Mouse (Mus musculus) myocyte (in vitro differentiated cells): ENCODE measurements around the gene Heg1. TPM values are rescaled to one million over a fixed set of nuclear protein-coding genes. Genes with fewer than 3 reads are reported as not detected.
A peak's percentile ranks its signal among the peaks of the same experiment; 100 is the strongest.

ENCODE experiments used
- H3K27me3 ChIP-seq: one replicate; pipeline ENCODE4 v1.6.1; 2011; ENCODE audit not compliant: control insufficient read depth, insufficient read depth, insufficient read length
- H3K36me3 ChIP-seq: one replicate; pipeline ENCODE4 v1.6.1; 2011; ENCODE audit not compliant: control insufficient read depth, insufficient read depth
- H3K4me2 ChIP-seq: one replicate; pipeline ENCODE4 v1.6.1; 2011; ENCODE audit warnings: low read depth, control low read depth
- H3K4me3 ChIP-seq: one replicate; pipeline ENCODE4 v1.5.1; 2011; ENCODE audit warnings: mild to moderate bottlenecking, control low read depth, moderate library complexity
- H3K79me2 ChIP-seq: one replicate; pipeline ENCODE4 v1.6.1; 2011; ENCODE audit not compliant: control insufficient read depth, insufficient read depth
- H3ac ChIP-seq: one replicate; pipeline ENCODE4 v1.6.1; 2011; ENCODE audit not compliant: control insufficient read depth, insufficient read length
- CEBPB ChIP-seq: IDR thresholded peaks from 2 replicates; pipeline ENCODE4 v1.6.1; 2011; ENCODE audit warnings: mild to moderate bottlenecking, moderate library complexity; ENCODE audit not compliant: poor library complexity, insufficient read depth, severe bottlenecking
- E2F4 ChIP-seq: IDR thresholded peaks from one replicate; pipeline ENCODE4 v1.6.1; 2011; ENCODE audit warnings: mild to moderate bottlenecking, control low read depth, moderate library complexity; ENCODE audit not compliant: insufficient read depth
- MAX ChIP-seq: IDR thresholded peaks from one replicate; pipeline ENCODE4 v1.6.1; 2011; ENCODE audit warnings: low read depth, mild to moderate bottlenecking, control low read depth
- MYOD1 ChIP-seq, 3 experiments: IDR thresholded peaks; one replicate each; pipeline ENCODE4 v1.6.1; 2011; ENCODE audit warnings: control low read depth in 2 of 3, low read depth in 2 of 3, mild to moderate bottlenecking in 2 of 3, moderate library complexity in 1 of 3; ENCODE audit not compliant: insufficient read length in 2 of 3, control insufficient read depth in 1 of 3
- MYOG ChIP-seq, 3 experiments: IDR thresholded peaks; one replicate each; pipeline ENCODE4 v1.6.1; 2011; ENCODE audit warnings: control low read depth in 2 of 3, low read depth in 2 of 3, mild to moderate bottlenecking in 2 of 3; ENCODE audit not compliant: insufficient read length in 2 of 3, control insufficient read depth in 1 of 3, insufficient read depth in 1 of 3
- POLR2A ChIP-seq: IDR thresholded peaks from one replicate; pipeline ENCODE4 v1.6.1; 2011; ENCODE audit warnings: low read depth, mild to moderate bottlenecking, control low read depth, moderate library complexity; ENCODE audit not compliant: insufficient read length
- POLR2AphosphoS2 ChIP-seq: IDR thresholded peaks from one replicate; pipeline ENCODE4 v1.6.1; 2011; ENCODE audit warnings: low read depth, control low read depth; ENCODE audit not compliant: insufficient read length
- REST ChIP-seq: IDR thresholded peaks from one replicate; pipeline ENCODE4 v1.6.1; 2011; ENCODE audit warnings: mild to moderate bottlenecking, control low read depth, moderate library complexity; ENCODE audit not compliant: insufficient read depth, insufficient read length
- SRF ChIP-seq: IDR thresholded peaks from one replicate; pipeline ENCODE4 v1.6.1; 2011; ENCODE audit warnings: low read depth; ENCODE audit not compliant: control insufficient read depth, insufficient read length
- TCF12 ChIP-seq: IDR thresholded peaks from one replicate; pipeline ENCODE4 v1.6.1; 2011; ENCODE audit warnings: mild to moderate bottlenecking, control low read depth; ENCODE audit not compliant: poor library complexity, insufficient read depth, severe bottlenecking
- TCF3 ChIP-seq: IDR thresholded peaks from one replicate; pipeline ENCODE4 v1.6.1; 2011; ENCODE audit warnings: low read depth, control low read depth; ENCODE audit not compliant: insufficient read length
- USF1 ChIP-seq: IDR thresholded peaks from one replicate; pipeline ENCODE4 v1.6.1; 2011; ENCODE audit warnings: low read depth, mild to moderate bottlenecking, control low read depth, moderate library complexity
- polyA plus RNA-seq: library from polyadenylated mRNA; unstranded; fragments of >200 nt; fragmentation: generic; extraction: Trizol; gene quantifications from one replicate; pipeline ENCODE4 v1.2.1, GENCODE M21; 2012; ENCODE audit warnings: missing spikeins

Gene Heg1
- polyA plus RNA-seq, 1 experiment = 28.3 TPM

DNA sequence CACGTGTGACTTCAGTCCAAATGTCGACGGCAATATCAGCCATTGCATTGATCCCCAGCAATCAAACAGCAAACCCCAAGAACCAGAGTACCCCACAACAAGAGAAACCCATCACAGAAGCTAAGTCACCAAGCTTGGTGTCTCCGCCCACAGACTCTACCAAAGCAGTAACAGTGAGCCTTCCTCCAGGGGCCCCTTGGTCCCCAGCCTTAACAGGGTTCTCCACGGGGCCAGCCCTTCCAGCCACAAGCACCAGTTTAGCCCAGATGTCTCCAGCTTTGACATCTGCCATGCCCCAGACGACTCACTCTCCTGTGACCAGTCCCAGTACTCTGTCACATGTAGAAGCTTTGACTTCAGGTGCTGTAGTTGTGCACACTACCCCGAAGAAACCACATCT, 42.7 kb downstream of the Heg1 start:
- H3K27me3 ChIP-seq = no peaks in the 10 kb centered on the region
- H3K4me2 ChIP-seq = no peak overlapping the region
- no peak overlapping the region for H3ac ChIP-seq
- no peaks in the 10 kb centered on the region for H3K79me2 ChIP-seq
- no peak overlapping the region for H3K4me3 ChIP-seq
- TF ChIP-seq POLR2A (no peak), SRF (no peak), MAX (no peak), MYOG (IDR thresholded peaks at IDR 0.05; ENCODE audit: control insufficient read depth in 1 of 3, insufficient read depth in 1 of 3, insufficient read length in 2 of 3, low read depth in 2 of 3) (no peak), TCF3 (no peak), TCF12 (no peak), USF1 (no peak), REST (no peak), CEBPB (no peak), E2F4 (no peak)
- H3K36me3 ChIP-seq = peaks cover 54% of the 10 kb centered on the region

DNA sequence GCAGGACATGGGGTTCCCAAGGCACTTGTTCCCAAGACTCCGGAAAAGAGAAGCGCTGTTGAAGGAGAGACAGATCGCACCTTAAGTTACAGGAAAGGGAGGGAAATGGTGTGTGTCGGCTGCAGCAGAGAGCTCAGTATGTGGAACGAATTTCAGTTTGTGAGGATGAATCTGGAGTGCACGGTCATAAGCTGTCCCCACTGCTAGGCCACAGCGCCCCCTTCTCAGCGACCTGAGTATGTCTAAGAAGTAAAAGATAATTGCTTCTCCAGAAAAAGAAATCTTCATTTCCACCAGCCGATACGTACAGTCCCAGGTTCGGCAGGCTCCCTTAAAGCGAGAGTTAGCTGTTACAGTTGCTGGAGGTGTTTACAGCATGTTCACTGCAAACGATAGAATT, 44.3 kb downstream of the Heg1 start:
- Histone ChIP-seq H3ac (no peak overlapping the region), H3K27me3 (no peaks in the 10 kb centered on the region), H3K36me3 (peaks cover 49% of the 10 kb centered on the region), H3K79me2 (no peaks in the 10 kb centered on the region), H3K4me3 (no peak overlapping the region), H3K4me2 (no peak overlapping the region)
- TF ChIP-seq TCF12 (no peak), REST (no peak), TCF3 (no peak), E2F4 (no peak), MAX (no peak), POLR2A (no peak), SRF (no peak), POLR2AphosphoS2 (no peak), MYOG (IDR thresholded peaks at IDR 0.05; ENCODE audit: control insufficient read depth in 1 of 3, insufficient read depth in 1 of 3, insufficient read length in 2 of 3, low read depth in 2 of 3) (no peak), MYOD1 (IDR thresholded peaks at IDR 0.05; ENCODE audit: control insufficient read depth in 1 of 3, insufficient read length in 2 of 3, low read depth in 2 of 3) (no peak), CEBPB (no peak), USF1 (no peak)

DNA sequence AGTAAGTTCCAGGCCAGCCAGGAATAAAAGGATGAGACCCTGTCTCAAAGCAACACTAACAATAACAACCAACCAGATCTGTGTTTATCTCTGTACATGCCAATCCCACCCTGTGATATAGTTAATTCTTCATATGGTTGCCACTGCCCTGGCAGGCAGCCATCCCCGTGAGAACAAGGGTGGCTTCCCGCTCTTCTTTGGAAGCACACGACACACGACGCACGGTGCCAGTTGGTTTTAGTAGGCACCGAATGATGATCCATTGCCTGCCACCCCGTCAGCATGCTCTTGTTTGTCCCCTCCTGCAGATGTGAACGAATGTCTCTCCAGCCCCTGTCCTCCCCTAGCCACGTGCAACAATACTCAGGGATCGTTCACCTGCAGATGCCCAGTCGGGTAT, 47.1 kb downstream of the Heg1 start:
- Histone ChIP-seq H3K4me3 (no peak overlapping the region), H3K36me3 (peaks cover 42% of the 10 kb centered on the region), H3ac (no peak overlapping the region), H3K27me3 (no peaks in the 10 kb centered on the region), H3K79me2 (no peaks in the 10 kb centered on the region), H3K4me2 (no peak overlapping the region)
- TF ChIP-seq USF1 (no peak), MAX (no peak), REST (no peak), MYOD1 (IDR thresholded peaks at IDR 0.05; ENCODE audit: control insufficient read depth in 1 of 3, insufficient read length in 2 of 3, low read depth in 2 of 3) (no peak), TCF12 (no peak), CEBPB (no peak), TCF3 (no peak), POLR2A (no peak), E2F4 (no peak), POLR2AphosphoS2 (no peak), SRF (no peak), MYOG (IDR thresholded peaks at IDR 0.05; ENCODE audit: control insufficient read depth in 1 of 3, insufficient read depth in 1 of 3, insufficient read length in 2 of 3, low read depth in 2 of 3) (no peak)

DNA sequence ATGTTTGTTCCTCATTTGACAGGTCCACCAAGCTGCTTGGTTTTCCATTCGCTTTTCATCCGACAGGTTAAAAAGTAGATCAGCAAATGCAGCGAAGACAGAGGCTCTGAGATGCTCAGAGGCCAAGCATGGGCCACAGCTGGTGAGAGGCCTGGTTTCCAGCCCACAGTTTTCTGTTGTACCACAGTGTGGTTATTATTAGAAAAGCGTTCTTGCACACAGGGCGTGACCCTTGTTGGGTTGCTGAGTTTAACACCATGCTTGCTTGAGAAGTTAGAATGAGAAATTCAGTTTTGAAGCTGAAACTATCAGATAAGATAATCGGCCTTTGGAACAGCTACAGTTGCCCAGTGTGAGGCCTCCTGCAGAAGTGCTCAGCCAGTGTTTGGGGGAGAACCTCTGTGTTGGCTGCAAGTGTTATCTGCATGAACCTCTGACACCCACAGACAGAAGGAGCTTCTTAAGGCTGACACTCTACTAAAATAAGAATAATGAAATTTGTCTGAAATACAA, 48.1 kb downstream of the Heg1 start:
- Histone ChIP-seq H3K4me3 (no peak overlapping the region), H3K79me2 (no peaks in the 10 kb centered on the region), H3ac (no peak overlapping the region), H3K4me2 (no peak overlapping the region), H3K36me3 (peaks cover 32% of the 10 kb centered on the region), H3K27me3 (no peaks in the 10 kb centered on the region)
- TF ChIP-seq MYOD1 (IDR thresholded peaks at IDR 0.05; ENCODE audit: control insufficient read depth in 1 of 3, insufficient read length in 2 of 3, low read depth in 2 of 3) (peak in 1 of 3 experiments; percentile 44), MYOG (IDR thresholded peaks at IDR 0.05; ENCODE audit: control insufficient read depth in 1 of 3, insufficient read depth in 1 of 3, insufficient read length in 2 of 3, low read depth in 2 of 3) (peak in 2 of 3 experiments; percentile 20 to 50), MAX (no peak), USF1 (no peak), TCF3 (no peak)

DNA sequence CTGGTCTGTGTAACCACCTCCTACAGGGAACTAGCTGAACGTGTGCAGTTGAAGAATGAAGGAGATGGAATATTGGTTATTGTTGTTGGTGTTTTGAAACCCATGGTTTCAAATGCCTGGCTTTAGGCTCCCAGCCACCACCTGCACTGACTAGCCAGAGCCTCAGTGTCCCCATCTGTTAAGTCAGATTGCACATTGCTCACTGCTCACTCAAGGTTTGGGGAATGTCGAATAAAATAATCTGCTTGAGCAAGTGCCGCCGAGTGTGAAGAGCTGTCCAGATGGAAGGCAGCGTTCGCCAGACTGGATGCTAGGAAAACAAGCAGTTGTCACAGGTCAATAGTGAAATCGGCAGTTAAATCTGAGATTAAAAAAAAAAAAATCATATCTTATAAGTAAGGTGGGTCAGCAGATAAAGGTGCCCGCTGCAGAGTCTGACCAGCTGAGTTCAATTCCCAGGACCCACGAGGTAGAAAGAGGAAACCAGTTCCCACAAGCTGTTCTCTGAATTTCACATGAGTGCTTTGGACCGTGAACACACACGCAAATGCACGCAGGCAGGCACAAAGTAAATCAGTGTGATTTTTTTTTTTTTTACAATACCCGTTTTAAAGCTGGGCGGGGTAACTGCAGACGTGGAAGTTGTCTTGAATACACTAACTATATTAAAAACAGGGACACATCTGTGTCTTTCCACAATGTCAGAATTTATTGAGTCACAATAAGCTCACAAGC, 48.8 kb downstream of the Heg1 start:
- Histone ChIP-seq H3K36me3 (peaks cover 28% of the 10 kb centered on the region), H3K4me2 (no peak overlapping the region)

More for the DNA sequence above, 48.8 kb downstream of the Heg1 start:
- Histone ChIP-seq H3K4me3 (no peak overlapping the region), H3K27me3 (no peaks in the 10 kb centered on the region), H3K79me2 (no peaks in the 10 kb centered on the region), H3ac (no peak overlapping the region)
- no peak for TF ChIP-seq E2F4
